Mouse (Mus musculus): ENCODE measurements around the gene Tmem178b. TPM values are rescaled to one million over a fixed set of nuclear protein-coding genes. Genes with fewer than 3 reads are reported as not detected.

Gene Tmem178b
- total and polyA plus RNA-seq, 2 experiments from 2014 or later, result 0.07 TPM; not detected in 1

- Histone ChIP-seq H3K4me3 (ENCODE audit: low read depth, low read length) (no peak overlapping the region), H3K9me3 (replicated peaks; ENCODE audit: control insufficient read depth, low read length) (no peaks in the 10 kb centered on the region), H3K4me1 (ENCODE audit: control insufficient read depth, insufficient read depth) (no peaks in the 10 kb centered on the region), H3K9ac (replicated peaks; ENCODE audit: low read depth, low read length) (no peak overlapping the region), H3K27ac (ENCODE audit: low read depth) (no peak overlapping the region), H3K36me3 (replicated peaks; ENCODE audit: control insufficient read depth, insufficient read depth, low read length) (no peaks in the 10 kb centered on the region), H3K4me2 (ENCODE audit: low read depth, low read length) (no peak overlapping the region), H3K27me3 (ENCODE audit: control insufficient read depth, insufficient read depth, low read length) (no peaks in the 10 kb centered on the region)
- DNase-seq (ENCODE audit: low spot score), result no peak
- TF ChIP-seq EP300 (IDR thresholded peaks at IDR 0.05; ENCODE audit: low read depth) (no peak), CTCF (IDR thresholded peaks at IDR 0.05; ENCODE audit: low read depth) (no peak)
- 64% methylated on average over 1 of the region's 1 CpGs for WGBS
- no peak for ATAC-seq (ENCODE audit: insufficient read depth, low read depth)
These were observed 258.9 kb downstream of the Tmem178b start for GRCm38 (mm10) chr6:40131936-40132335.

- H3K9me3 ChIP-seq (replicated peaks; ENCODE audit: control insufficient read depth, low read length), result no peaks in the 10 kb centered on the region
- DNase-seq (ENCODE audit: low spot score), result no peak
- ATAC-seq (ENCODE audit: insufficient read depth, low read depth), result no peak
- H3K4me3 ChIP-seq (ENCODE audit: low read depth, low read length), result no peak overlapping the region
- no peaks in the 10 kb centered on the region for H3K27me3 ChIP-seq (ENCODE audit: control insufficient read depth, insufficient read depth, low read length)
- H3K4me2 ChIP-seq (ENCODE audit: low read depth, low read length), result no peak overlapping the region
- TF ChIP-seq CTCF (IDR thresholded peaks at IDR 0.05; ENCODE audit: low read depth) (no peak), EP300 (IDR thresholded peaks at IDR 0.05; ENCODE audit: low read depth) (no peak)
- no peaks in the 10 kb centered on the region for H3K4me1 ChIP-seq (ENCODE audit: control insufficient read depth, insufficient read depth)
- H3K36me3 ChIP-seq (replicated peaks; ENCODE audit: control insufficient read depth, insufficient read depth, low read length), result no peaks in the 10 kb centered on the region
- no peak overlapping the region for H3K9ac ChIP-seq (replicated peaks; ENCODE audit: low read depth, low read length)
- 61% methylated on average over 6 of the region's 6 CpGs for WGBS
- no peak overlapping the region for H3K27ac ChIP-seq (ENCODE audit: low read depth)
These were observed 260.4 kb downstream of the Tmem178b start for GRCm38 (mm10) chr6:40133436-40133835.

- Histone ChIP-seq H3K9ac (replicated peaks; ENCODE audit: low read depth, low read length) (no peak overlapping the region), H3K4me1 (ENCODE audit: control insufficient read depth, insufficient read depth) (no peaks in the 10 kb centered on the region), H3K36me3 (replicated peaks; ENCODE audit: control insufficient read depth, insufficient read depth, low read length) (no peaks in the 10 kb centered on the region), H3K27me3 (ENCODE audit: control insufficient read depth, insufficient read depth, low read length) (no peaks in the 10 kb centered on the region), H3K27ac (ENCODE audit: low read depth) (no peak overlapping the region), H3K9me3 (replicated peaks; ENCODE audit: control insufficient read depth, low read length) (no peaks in the 10 kb centered on the region), H3K4me3 (ENCODE audit: low read depth, low read length) (no peak overlapping the region), H3K4me2 (ENCODE audit: low read depth, low read length) (no peak overlapping the region)
- ATAC-seq (ENCODE audit: insufficient read depth, low read depth), result no peak
- DNase-seq (ENCODE audit: low spot score), result no peak
- TF ChIP-seq CTCF (IDR thresholded peaks at IDR 0.05; ENCODE audit: low read depth), result no peak
- TF ChIP-seq EP300 (IDR thresholded peaks at IDR 0.05; ENCODE audit: low read depth), result no peak
- 55% methylated on average over 6 of the region's 6 CpGs for WGBS
These were observed 262.6 kb downstream of the Tmem178b start for GRCm38 (mm10) chr6:40135716-40136115.

- Histone ChIP-seq H3K4me2 (ENCODE audit: low read depth, low read length) (no peak overlapping the region), H3K9ac (replicated peaks; ENCODE audit: low read depth, low read length) (no peak overlapping the region), H3K4me1 (ENCODE audit: control insufficient read depth, insufficient read depth) (no peaks in the 10 kb centered on the region), H3K36me3 (replicated peaks; ENCODE audit: control insufficient read depth, insufficient read depth, low read length) (no peaks in the 10 kb centered on the region), H3K27me3 (ENCODE audit: control insufficient read depth, insufficient read depth, low read length) (no peaks in the 10 kb centered on the region), H3K27ac (ENCODE audit: low read depth) (no peak overlapping the region), H3K9me3 (replicated peaks; ENCODE audit: control insufficient read depth, low read length) (no peaks in the 10 kb centered on the region), H3K4me3 (ENCODE audit: low read depth, low read length) (no peak overlapping the region)
- 68% methylated on average over 6 of the region's 6 CpGs for WGBS
- no peak for ATAC-seq (ENCODE audit: insufficient read depth, low read depth)
- no peak for DNase-seq (ENCODE audit: low spot score)
- TF ChIP-seq CTCF (IDR thresholded peaks at IDR 0.05; ENCODE audit: low read depth), result no peak
- no peak for TF ChIP-seq EP300 (IDR thresholded peaks at IDR 0.05; ENCODE audit: low read depth)
These were observed 264.3 kb downstream of the Tmem178b start for GRCm38 (mm10) chr6:40137346-40137745.

- no peak overlapping the region for H3K4me2 ChIP-seq (ENCODE audit: low read depth, low read length)
- no peak for TF ChIP-seq CTCF (IDR thresholded peaks at IDR 0.05; ENCODE audit: low read depth)
- TF ChIP-seq EP300 (IDR thresholded peaks at IDR 0.05; ENCODE audit: low read depth), result no peak
- H3K4me3 ChIP-seq (ENCODE audit: low read depth, low read length), result no peak overlapping the region
- no peak overlapping the region for H3K27ac ChIP-seq (ENCODE audit: low read depth)
- no peak overlapping the region for H3K9ac ChIP-seq (replicated peaks; ENCODE audit: low read depth, low read length)
- WGBS, result 71% methylated on average over 7 of the region's 7 CpGs
- no peaks in the 10 kb centered on the region for H3K9me3 ChIP-seq (replicated peaks; ENCODE audit: control insufficient read depth, low read length)
- no peaks in the 10 kb centered on the region for H3K4me1 ChIP-seq (ENCODE audit: control insufficient read depth, insufficient read depth)
- DNase-seq (ENCODE audit: low spot score) (no peak), ATAC-seq (ENCODE audit: insufficient read depth, low read depth) (no peak)
- H3K27me3 ChIP-seq (ENCODE audit: control insufficient read depth, insufficient read depth, low read length), result no peaks in the 10 kb centered on the region
- H3K36me3 ChIP-seq (replicated peaks; ENCODE audit: control insufficient read depth, insufficient read depth, low read length), result no peaks in the 10 kb centered on the region
These were observed 264.9 kb downstream of the Tmem178b start for GRCm38 (mm10) chr6:40137831-40138520.

- WGBS, result 34% methylated on average over 5 of the region's 5 CpGs
- H3K4me2 ChIP-seq (ENCODE audit: low read depth, low read length), result no peak overlapping the region
- ATAC-seq (ENCODE audit: insufficient read depth, low read depth), result no peak
- no peak overlapping the region for H3K27ac ChIP-seq (ENCODE audit: low read depth)
- no peak for TF ChIP-seq EP300 (IDR thresholded peaks at IDR 0.05; ENCODE audit: low read depth)
- TF ChIP-seq CTCF (IDR thresholded peaks at IDR 0.05; ENCODE audit: low read depth), result no peak
- no peaks in the 10 kb centered on the region for H3K4me1 ChIP-seq (ENCODE audit: control insufficient read depth, insufficient read depth)
- no peak overlapping the region for H3K9ac ChIP-seq (replicated peaks; ENCODE audit: low read depth, low read length)
- DNase-seq (ENCODE audit: low spot score), result no peak
- H3K9me3 ChIP-seq (replicated peaks; ENCODE audit: control insufficient read depth, low read length), result no peaks in the 10 kb centered on the region
- no peak overlapping the region for H3K4me3 ChIP-seq (ENCODE audit: low read depth, low read length)
- no peaks in the 10 kb centered on the region for H3K27me3 ChIP-seq (ENCODE audit: control insufficient read depth, insufficient read depth, low read length)
- H3K36me3 ChIP-seq (replicated peaks; ENCODE audit: control insufficient read depth, insufficient read depth, low read length), result no peaks in the 10 kb centered on the region
These were observed 269.5 kb downstream of the Tmem178b start for GRCm38 (mm10) chr6:40142582-40142981.

All from heart, postnatal 0 days (tissue).